Mouse (Mus musculus): ENCODE results near the gene Sec24b. TPM values are rescaled to one million over a fixed set of nuclear protein-coding genes. Genes with fewer than 3 reads are reported as not detected.

The Sec24b gene
- polyA plus RNA-seq, 1 experiment = 21.4 TPM

DNA sequence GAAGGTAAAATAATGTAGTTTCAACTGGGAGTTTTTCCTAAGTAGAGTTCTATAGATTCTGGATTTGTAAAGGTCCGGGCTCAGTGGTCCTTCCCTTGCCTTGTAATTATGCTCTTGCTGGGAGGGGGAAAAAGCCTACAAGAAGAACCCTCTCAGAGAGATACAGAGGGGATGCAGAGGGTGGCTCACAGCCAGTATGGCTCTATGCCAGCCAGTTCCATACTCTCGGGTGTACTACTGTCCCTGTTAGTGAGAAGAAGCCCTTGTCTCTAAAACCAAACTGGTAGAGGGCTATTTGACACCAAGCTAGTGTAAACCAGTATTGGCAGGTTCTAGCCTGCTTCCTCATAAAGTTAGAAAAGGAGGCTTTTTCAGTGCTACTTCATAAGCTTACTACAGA lies 22.0 kb upstream of the Sec24b start:
- Histone ChIP-seq H3ac (ENCODE audit: control insufficient read depth, insufficient read length) (no peak overlapping the region), H3K4me2 (ENCODE audit: low read depth) (no peak overlapping the region), H3K36me3 (ENCODE audit: control insufficient read depth, insufficient read depth) (no peaks in the 10 kb centered on the region), H3K27me3 (ENCODE audit: control insufficient read depth, insufficient read depth, insufficient read length) (peaks cover 10% of the 10 kb centered on the region), H3K4me3 (no peak overlapping the region), H3K79me2 (ENCODE audit: control insufficient read depth, insufficient read depth) (no peaks in the 10 kb centered on the region)
- TF ChIP-seq MYOD1 (IDR thresholded peaks at IDR 0.05; ENCODE audit: control insufficient read depth in 1 of 3, insufficient read length in 2 of 3, low read depth in 2 of 3) (no peak), TCF3 (IDR thresholded peaks at IDR 0.05; ENCODE audit: insufficient read length, low read depth) (no peak), CEBPB (IDR thresholded peaks at IDR 0.05; ENCODE audit: insufficient read depth, poor library complexity, severe bottlenecking) (no peak), MYOG (IDR thresholded peaks at IDR 0.05; ENCODE audit: control insufficient read depth in 1 of 3, insufficient read depth in 1 of 3, insufficient read length in 2 of 3, low read depth in 2 of 3) (no peak), REST (IDR thresholded peaks at IDR 0.05; ENCODE audit: insufficient read depth, insufficient read length) (no peak), USF1 (IDR thresholded peaks at IDR 0.05; ENCODE audit: low read depth) (no peak), SRF (IDR thresholded peaks at IDR 0.05; ENCODE audit: control insufficient read depth, insufficient read length, low read depth) (no peak), TCF12 (IDR thresholded peaks at IDR 0.05; ENCODE audit: insufficient read depth, poor library complexity, severe bottlenecking) (no peak), POLR2AphosphoS2 (IDR thresholded peaks at IDR 0.05; ENCODE audit: insufficient read length, low read depth) (no peak), POLR2A (IDR thresholded peaks at IDR 0.05; ENCODE audit: insufficient read length, low read depth) (no peak), MAX (IDR thresholded peaks at IDR 0.05; ENCODE audit: low read depth) (no peak), E2F4 (IDR thresholded peaks at IDR 0.05; ENCODE audit: insufficient read depth) (no peak)

- Histone ChIP-seq H3K36me3 (ENCODE audit: control insufficient read depth, insufficient read depth) (no peaks in the 10 kb centered on the region), H3K4me3 (no peak overlapping the region), H3K79me2 (ENCODE audit: control insufficient read depth, insufficient read depth) (no peaks in the 10 kb centered on the region), H3K27me3 (ENCODE audit: control insufficient read depth, insufficient read depth, insufficient read length) (peaks cover 10% of the 10 kb centered on the region), H3K4me2 (ENCODE audit: low read depth) (no peak overlapping the region), H3ac (ENCODE audit: control insufficient read depth, insufficient read length) (no peak overlapping the region)
- TF ChIP-seq REST (IDR thresholded peaks at IDR 0.05; ENCODE audit: insufficient read depth, insufficient read length) (no peak), USF1 (IDR thresholded peaks at IDR 0.05; ENCODE audit: low read depth) (no peak), MAX (IDR thresholded peaks at IDR 0.05; ENCODE audit: low read depth) (no peak), MYOD1 (IDR thresholded peaks at IDR 0.05; ENCODE audit: control insufficient read depth in 1 of 3, insufficient read length in 2 of 3, low read depth in 2 of 3) (no peak), TCF12 (IDR thresholded peaks at IDR 0.05; ENCODE audit: insufficient read depth, poor library complexity, severe bottlenecking) (no peak), E2F4 (IDR thresholded peaks at IDR 0.05; ENCODE audit: insufficient read depth) (no peak), CEBPB (IDR thresholded peaks at IDR 0.05; ENCODE audit: insufficient read depth, poor library complexity, severe bottlenecking) (no peak), TCF3 (IDR thresholded peaks at IDR 0.05; ENCODE audit: insufficient read length, low read depth) (no peak), SRF (IDR thresholded peaks at IDR 0.05; ENCODE audit: control insufficient read depth, insufficient read length, low read depth) (no peak), POLR2AphosphoS2 (IDR thresholded peaks at IDR 0.05; ENCODE audit: insufficient read length, low read depth) (no peak), POLR2A (IDR thresholded peaks at IDR 0.05; ENCODE audit: insufficient read length, low read depth) (no peak), MYOG (IDR thresholded peaks at IDR 0.05; ENCODE audit: control insufficient read depth in 1 of 3, insufficient read depth in 1 of 3, insufficient read length in 2 of 3, low read depth in 2 of 3) (no peak)
Measured at GRCm38 (mm10) chr3:130080666-130081065, 19.3 kb upstream of the Sec24b start.

GRCm38 (mm10) chr3:130079794-130080193 lies 18.4 kb upstream of the Sec24b start:
- no peaks in the 10 kb centered on the region for H3K79me2 ChIP-seq (ENCODE audit: control insufficient read depth, insufficient read depth)
- no peaks in the 10 kb centered on the region for H3K36me3 ChIP-seq (ENCODE audit: control insufficient read depth, insufficient read depth)
- no peak overlapping the region for H3ac ChIP-seq (ENCODE audit: control insufficient read depth, insufficient read length)
- peaks cover 10% of the 10 kb centered on the region for H3K27me3 ChIP-seq (ENCODE audit: control insufficient read depth, insufficient read depth, insufficient read length)
- H3K4me2 ChIP-seq (ENCODE audit: low read depth) = no peak overlapping the region
- TF ChIP-seq MAX (IDR thresholded peaks at IDR 0.05; ENCODE audit: low read depth) (no peak), E2F4 (IDR thresholded peaks at IDR 0.05; ENCODE audit: insufficient read depth) (no peak), TCF3 (IDR thresholded peaks at IDR 0.05; ENCODE audit: insufficient read length, low read depth) (no peak), POLR2A (IDR thresholded peaks at IDR 0.05; ENCODE audit: insufficient read length, low read depth) (no peak), MYOD1 (IDR thresholded peaks at IDR 0.05; ENCODE audit: control insufficient read depth in 1 of 3, insufficient read length in 2 of 3, low read depth in 2 of 3) (no peak), SRF (IDR thresholded peaks at IDR 0.05; ENCODE audit: control insufficient read depth, insufficient read length, low read depth) (no peak), POLR2AphosphoS2 (IDR thresholded peaks at IDR 0.05; ENCODE audit: insufficient read length, low read depth) (no peak), USF1 (IDR thresholded peaks at IDR 0.05; ENCODE audit: low read depth) (no peak), CEBPB (IDR thresholded peaks at IDR 0.05; ENCODE audit: insufficient read depth, poor library complexity, severe bottlenecking) (no peak), TCF12 (IDR thresholded peaks at IDR 0.05; ENCODE audit: insufficient read depth, poor library complexity, severe bottlenecking) (no peak), REST (IDR thresholded peaks at IDR 0.05; ENCODE audit: insufficient read depth, insufficient read length) (no peak), MYOG (IDR thresholded peaks at IDR 0.05; ENCODE audit: control insufficient read depth in 1 of 3, insufficient read depth in 1 of 3, insufficient read length in 2 of 3, low read depth in 2 of 3) (no peak)
- no peak overlapping the region for H3K4me3 ChIP-seq

DNA sequence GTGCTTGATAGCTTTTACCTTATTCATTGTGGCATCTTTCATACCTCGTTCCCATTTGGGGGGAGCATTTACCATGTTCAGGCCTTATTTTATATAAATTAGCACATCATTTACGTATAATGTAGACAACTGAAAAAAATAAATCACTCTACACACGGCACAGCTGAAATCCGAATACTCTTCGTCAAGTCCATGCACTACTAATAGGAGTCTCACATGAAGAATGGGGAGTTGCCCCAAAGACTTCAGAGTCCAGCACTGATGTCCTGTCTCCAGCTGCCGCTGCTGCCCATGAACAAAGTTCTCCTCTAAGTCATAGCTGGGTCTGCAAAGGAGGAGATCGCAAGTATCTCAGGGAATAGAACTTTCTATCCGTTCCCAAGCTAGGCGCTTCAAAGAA lies 15.9 kb upstream of the Sec24b start:
- H3K79me2 ChIP-seq (ENCODE audit: control insufficient read depth, insufficient read depth) = no peaks in the 10 kb centered on the region
- TF ChIP-seq TCF3 (IDR thresholded peaks at IDR 0.05; ENCODE audit: insufficient read length, low read depth) (no peak), POLR2A (IDR thresholded peaks at IDR 0.05; ENCODE audit: insufficient read length, low read depth) (no peak), POLR2AphosphoS2 (IDR thresholded peaks at IDR 0.05; ENCODE audit: insufficient read length, low read depth) (no peak), REST (IDR thresholded peaks at IDR 0.05; ENCODE audit: insufficient read depth, insufficient read length) (no peak), E2F4 (IDR thresholded peaks at IDR 0.05; ENCODE audit: insufficient read depth) (no peak), USF1 (IDR thresholded peaks at IDR 0.05; ENCODE audit: low read depth) (no peak), MYOD1 (IDR thresholded peaks at IDR 0.05; ENCODE audit: control insufficient read depth in 1 of 3, insufficient read length in 2 of 3, low read depth in 2 of 3) (no peak), SRF (IDR thresholded peaks at IDR 0.05; ENCODE audit: control insufficient read depth, insufficient read length, low read depth) (no peak), MYOG (IDR thresholded peaks at IDR 0.05; ENCODE audit: control insufficient read depth in 1 of 3, insufficient read depth in 1 of 3, insufficient read length in 2 of 3, low read depth in 2 of 3) (no peak), MAX (IDR thresholded peaks at IDR 0.05; ENCODE audit: low read depth) (no peak), CEBPB (IDR thresholded peaks at IDR 0.05; ENCODE audit: insufficient read depth, poor library complexity, severe bottlenecking) (no peak), TCF12 (IDR thresholded peaks at IDR 0.05; ENCODE audit: insufficient read depth, poor library complexity, severe bottlenecking) (no peak)
- H3K4me2 ChIP-seq (ENCODE audit: low read depth) = no peak overlapping the region
- no peak overlapping the region for H3K4me3 ChIP-seq
- peaks cover 5% of the 10 kb centered on the region for H3K27me3 ChIP-seq (ENCODE audit: control insufficient read depth, insufficient read depth, insufficient read length)
- H3K36me3 ChIP-seq (ENCODE audit: control insufficient read depth, insufficient read depth) = no peaks in the 10 kb centered on the region
- H3ac ChIP-seq (ENCODE audit: control insufficient read depth, insufficient read length) = no peak overlapping the region
